Mouse (Mus musculus): ENCODE measurements at regions not wholly inside any gene's neighbourhood (a gene's known extent, or its start where the extent isn't known, plus 50 kb on each side); places are given as distances from the start of the nearest gene placed in this dataset.

DNA sequence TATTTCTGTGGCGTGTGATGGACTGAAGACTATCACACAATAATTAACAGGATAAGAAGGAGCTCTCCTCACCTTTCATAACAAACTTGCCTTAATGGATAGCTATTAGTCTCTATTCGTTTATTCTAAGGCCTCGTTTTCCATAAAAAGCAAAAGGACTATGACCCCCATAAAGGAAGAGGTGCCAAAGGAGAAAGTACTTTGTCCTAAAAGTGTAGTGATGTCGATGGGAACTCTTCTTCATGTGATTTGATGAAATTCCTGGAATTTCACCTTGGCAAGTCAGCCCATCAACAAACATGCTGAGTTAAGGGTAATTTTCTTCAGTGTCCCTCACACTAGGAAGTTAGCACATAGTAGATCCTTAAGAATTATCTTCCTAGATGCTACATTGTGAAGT lies 293.9 kb downstream of the Lyplal1 start:
- no peak for TF ChIP-seq CTCF (IDR thresholded peaks at IDR 0.05; ENCODE audit: low read depth)
- TF ChIP-seq EP300 (IDR thresholded peaks at IDR 0.05; ENCODE audit: low read depth) = no peak
